Mouse (Mus musculus) E14TG2a.4 (cell line): ENCODE results near the gene Cenpq.

ENCODE experiments used
- H3K27me3 ChIP-seq: 2 replicates; pipeline ENCODE4 v1.6.1; 2014; ENCODE audit warnings: low read length, control low read depth; ENCODE audit not compliant: insufficient read depth
- H3K36me3 ChIP-seq: 2 replicates; pipeline ENCODE4 v1.6.1; 2014; ENCODE audit warnings: low read length, control low read depth; ENCODE audit not compliant: insufficient read depth
- H3K4me1 ChIP-seq: replicated peaks from 2 replicates; pipeline ENCODE4 v1.6.1; 2014; ENCODE audit warnings: low read depth, low read length, control low read depth
- H3K4me3 ChIP-seq: replicated peaks from 2 replicates; pipeline ENCODE4 v1.5.1; 2014; ENCODE audit warnings: mild to moderate bottlenecking, low read length
- H3K9me3 ChIP-seq: 2 replicates; pipeline ENCODE4 v1.6.1; 2014; ENCODE audit warnings: low read length, control low read depth
- CTCF ChIP-seq: conservative IDR thresholded peaks from 2 replicates; pipeline ENCODE4 v1.5.1; 2014; ENCODE audit warnings: low read length
- NANOG ChIP-seq: IDR thresholded peaks from 2 replicates; pipeline ENCODE4 v1.6.1; 2014; ENCODE audit warnings: borderline replicate concordance, low read length, mixed read lengths
- POU5F1 ChIP-seq: IDR thresholded peaks from 2 replicates; pipeline ENCODE4 v1.6.1; 2014; ENCODE audit warnings: low read length, borderline replicate concordance

Gene Cenpq

GRCm38 (mm10) chr17:40877741-40878140 is 57.1 kb downstream of the Cenpq start:
- peaks cover 10% of the 10 kb centered on the region; the same call in 1 of the 2 replicates for H3K4me1 ChIP-seq
- H3K9me3 ChIP-seq = no peaks in the 10 kb centered on the region
- TF ChIP-seq POU5F1 (no peak), CTCF (no peak), NANOG (no peak)
- H3K36me3 ChIP-seq = no peaks in the 10 kb centered on the region
- peaks cover 18% of the 10 kb centered on the region for H3K27me3 ChIP-seq
- no peak overlapping the region for H3K4me3 ChIP-seq

- TF ChIP-seq CTCF (no peak), POU5F1 (no peak), NANOG (no peak)
- H3K36me3 ChIP-seq = no peaks in the 10 kb centered on the region
- no peaks in the 10 kb centered on the region for H3K9me3 ChIP-seq
- H3K4me1 ChIP-seq = peaks cover 9% of the 10 kb centered on the region; the same call in 1 of the 2 replicates
- H3K4me3 ChIP-seq = no peak overlapping the region
- peaks cover 10% of the 10 kb centered on the region for H3K27me3 ChIP-seq
Observed at GRCm38 (mm10) chr17:40875568-40875967, 59.3 kb downstream of the Cenpq start.

GRCm38 (mm10) chr17:40874701-40875100 is 60.1 kb downstream of the Cenpq start:
- Histone ChIP-seq H3K36me3 (no peaks in the 10 kb centered on the region), H3K4me1 (0 out of 2 replicates have a peak, but pooled peaks cover under 1% of the 10 kb centered on the region), H3K4me3 (no peak overlapping the region), H3K27me3 (peaks cover 6% of the 10 kb centered on the region), H3K9me3 (no peaks in the 10 kb centered on the region)
- TF ChIP-seq CTCF (no peak), POU5F1 (no peak), NANOG (no peak)

- Histone ChIP-seq H3K27me3 (0 out of 2 replicates have a peak, but pooled peaks cover 3% of the 10 kb centered on the region), H3K4me1 (no peaks in the 10 kb centered on the region)
- TF ChIP-seq POU5F1 (no peak), NANOG (no peak), CTCF (no peak)
Observed at GRCm38 (mm10) chr17:40873582-40874011, 61.2 kb downstream of the Cenpq start.

More at GRCm38 (mm10) chr17:40873582-40874011, 61.2 kb downstream of the Cenpq start:
- Histone ChIP-seq H3K36me3 (no peaks in the 10 kb centered on the region), H3K9me3 (no peaks in the 10 kb centered on the region), H3K4me3 (no peak overlapping the region)
